Mouse (Mus musculus) liver, postnatal 0 days (tissue): ENCODE data around the gene Snapc3. TPM values are rescaled to one million over a fixed set of nuclear protein-coding genes. Genes with fewer than 3 reads are reported as not detected.

Experiments used
- ATAC-seq: fragments of 200-750 bp; cut with Nextera tagmentation; 2 replicates; pipeline ENCODE4 v1.8.0; 2017; ENCODE audit warnings: mild to moderate bottlenecking, moderate library complexity
- DNase-seq: peaks from one replicate; pipeline ENCODE4 v3.0.0-alpha.2; 2016
- H3K27ac ChIP-seq: fragments of 300-500 bp; sonication (generic); 2 replicates; pipeline ENCODE4 v1.5.1; 2014; ENCODE audit warnings: antibody characterized with exemption, moderate library complexity, mild to moderate bottlenecking, low read depth
- H3K27me3 ChIP-seq: fragments of 300-500 bp; sonication (generic); 2 replicates; pipeline ENCODE4 v1.6.1; 2014; ENCODE audit warnings: low read length, control low read depth, mixed read lengths; ENCODE audit not compliant: insufficient read depth
- H3K36me3 ChIP-seq: fragments of 300-500 bp; sonication (generic); replicated peaks from 2 replicates; pipeline ENCODE4 v1.6.1; 2014; ENCODE audit warnings: mild to moderate bottlenecking, control low read depth, low read length, moderate library complexity, mixed read lengths; ENCODE audit not compliant: insufficient read depth
- H3K4me1 ChIP-seq: fragments of 300-500 bp; sonication (generic); 2 replicates; pipeline ENCODE4 v1.6.1; 2014; ENCODE audit warnings: antibody characterized with exemption, mild to moderate bottlenecking, control low read depth; ENCODE audit not compliant: insufficient read depth
- H3K4me2 ChIP-seq: fragments of 300-500 bp; sonication (generic); 2 replicates; pipeline ENCODE4 v1.6.1; 2014; ENCODE audit warnings: low read depth, mild to moderate bottlenecking, low read length, moderate library complexity, mixed read lengths
- H3K4me3 ChIP-seq: fragments of 300-500 bp; sonication (generic); 2 replicates; pipeline ENCODE4 v1.5.1; 2014; ENCODE audit warnings: low read depth, low read length
- H3K9ac ChIP-seq: fragments of 300-500 bp; sonication (generic); replicated peaks from 2 replicates; pipeline ENCODE4 v1.6.1; 2014; ENCODE audit warnings: mild to moderate bottlenecking, moderate library complexity
- H3K9me3 ChIP-seq: fragments of 300-500 bp; sonication (generic); 2 replicates; pipeline ENCODE4 v1.6.1; 2016; ENCODE audit warnings: mild to moderate bottlenecking, control low read depth, low read length, mixed read lengths
- CTCF ChIP-seq: sonication (generic); IDR thresholded peaks from 2 replicates; pipeline ENCODE4 v1.5.1; 2016; ENCODE audit warnings: antibody characterized with exemption, low read depth
- EP300 ChIP-seq: IDR thresholded peaks from 2 replicates; pipeline ENCODE4 v1.6.1; 2016; ENCODE audit warnings: antibody characterized with exemption, low read depth, mild to moderate bottlenecking
- WGBS: fragments of 180-500 bp; shearing (Covaris S2); extraction: QIAGEN DNeasy Blood & Tissue Kit; methylation state at CpG from one replicate; pipeline ENCODE4 v1.1.7; 2014; ENCODE audit not compliant: insufficient replicate concordance; 5-methylcytosine and 5-hydroxymethylcytosine counted together
- polyA plus RNA-seq: library from polyadenylated mRNA; unstranded; fragments of >200 nt; fragmentation: Nextera tagmentation; extraction: Ambion mirVana; gene quantifications from 2 replicates; pipeline ENCODE4 v1.2.1, GENCODE M21; 2015

Snapc3 gene
- polyA plus RNA-seq, 1 experiment from 2014 or later: 7.2 TPM

DNA sequence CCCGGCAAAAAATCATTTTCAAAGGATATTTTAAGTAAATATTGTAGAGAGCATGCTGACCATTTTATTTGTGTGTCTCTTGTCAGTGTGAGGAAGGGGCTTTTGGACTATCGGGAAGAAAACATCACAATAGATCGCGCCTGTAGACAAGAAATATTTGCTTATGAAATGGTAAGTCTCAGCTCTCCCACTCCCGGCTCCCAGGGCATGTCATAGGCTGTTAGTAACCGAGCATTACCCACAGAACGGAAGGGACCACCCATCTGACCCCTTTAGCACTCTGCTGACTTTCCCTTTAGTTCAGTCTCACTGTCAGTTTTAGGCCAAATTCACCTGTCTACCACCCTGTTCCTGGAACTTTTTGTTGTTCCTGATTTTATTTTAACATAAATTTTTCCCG lies 10.2 kb downstream of the Snapc3 start:
- Histone ChIP-seq H3K4me1 (no peaks in the 10 kb centered on the region), H3K27ac (no peak overlapping the region), H3K9ac (no peak overlapping the region), H3K4me3 (no peak overlapping the region), H3K4me2 (no peak overlapping the region), H3K36me3 (peaks cover 36% of the 10 kb centered on the region), H3K9me3 (no peaks in the 10 kb centered on the region), H3K27me3 (no peaks in the 10 kb centered on the region)
- no peak for ATAC-seq
- TF ChIP-seq EP300 (no peak), CTCF (no peak)
- WGBS: 94% methylated on average over 8 of the region's 8 CpGs
- DNase-seq: no peak

DNA sequence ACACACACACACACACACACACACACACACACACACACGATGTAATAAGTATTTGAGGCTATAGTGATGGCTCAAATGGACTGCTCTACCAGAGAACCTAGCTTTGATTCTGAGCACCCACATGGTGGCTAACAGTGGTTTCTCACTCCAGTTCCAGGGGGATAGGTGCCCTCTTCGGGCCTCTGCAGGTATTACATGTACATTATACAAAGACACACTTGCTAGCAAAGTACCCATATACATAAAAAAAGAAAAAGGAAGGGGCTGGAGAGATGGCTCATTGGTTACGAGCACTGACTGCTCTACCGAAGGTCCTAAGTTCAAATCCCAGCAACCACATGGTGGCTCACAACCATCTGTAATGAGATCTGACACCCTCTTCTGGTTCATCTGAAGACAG lies 11.3 kb downstream of the Snapc3 start:
- Histone ChIP-seq H3K4me3 (no peak overlapping the region), H3K4me2 (no peak overlapping the region), H3K27ac (no peak overlapping the region), H3K27me3 (no peaks in the 10 kb centered on the region), H3K4me1 (no peaks in the 10 kb centered on the region), H3K9ac (no peak overlapping the region), H3K36me3 (peaks cover 33% of the 10 kb centered on the region), H3K9me3 (no peaks in the 10 kb centered on the region)
- WGBS: 89% methylated on average over 4 of the region's 4 CpGs
- DNase-seq: no peak
- TF ChIP-seq EP300 (no peak), CTCF (peak; percentile 47)
- no peak for ATAC-seq

DNA sequence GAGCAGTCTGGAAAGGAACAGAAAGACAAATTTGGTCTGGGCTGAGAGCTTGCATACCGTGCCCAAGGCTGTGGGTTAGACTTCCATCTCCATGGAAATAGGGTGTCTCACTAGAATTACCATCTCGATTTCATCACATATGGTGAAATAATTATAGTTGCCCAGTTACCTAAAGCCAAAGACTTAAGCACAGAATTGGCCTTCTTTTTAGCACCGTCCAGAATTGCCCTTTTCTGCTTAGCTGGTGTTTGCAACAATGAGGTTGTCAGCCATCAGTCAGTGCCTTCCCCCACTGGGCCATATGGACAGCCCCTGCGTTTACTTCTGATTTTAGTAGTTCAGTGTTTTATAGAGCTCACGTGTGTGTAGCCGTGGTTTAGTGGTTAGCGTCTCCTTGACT lies 14.4 kb downstream of the Snapc3 start:
- 85% methylated on average over 7 of the region's 7 CpGs for WGBS
- ATAC-seq (no peak), DNase-seq (no peak)

DNA sequence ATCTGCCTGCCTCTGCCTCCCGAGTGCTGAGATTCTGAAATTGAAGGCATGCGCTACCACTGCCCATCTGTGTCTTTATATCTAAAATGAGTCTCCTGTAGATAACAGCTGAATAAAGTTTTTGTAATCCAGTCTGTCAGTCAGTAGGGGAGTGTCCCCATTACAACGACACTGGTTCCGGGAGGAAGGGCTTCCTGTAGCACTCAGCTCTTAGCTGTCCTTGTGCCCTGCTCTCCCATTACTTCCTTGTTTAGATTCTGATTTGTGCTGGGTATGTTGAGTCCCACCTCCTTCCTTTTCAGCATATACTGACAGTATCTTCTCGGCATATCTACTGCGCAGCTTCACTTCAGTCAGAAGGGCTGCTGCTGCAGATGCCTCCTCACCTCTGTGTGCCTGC lies 15.4 kb downstream of the Snapc3 start:
- no peak for DNase-seq
- no peak overlapping the region for H3K9ac ChIP-seq
- H3K4me2 ChIP-seq: no peak overlapping the region
- no peak for ATAC-seq
- H3K27ac ChIP-seq: no peak overlapping the region
- no peaks in the 10 kb centered on the region for H3K9me3 ChIP-seq
- TF ChIP-seq CTCF (no peak), EP300 (no peak)
- H3K4me3 ChIP-seq: no peak overlapping the region
- WGBS: 84% methylated on average over 6 of the region's 6 CpGs
- H3K36me3 ChIP-seq: peaks cover 48% of the 10 kb centered on the region
- H3K27me3 ChIP-seq: no peaks in the 10 kb centered on the region
- no peaks in the 10 kb centered on the region for H3K4me1 ChIP-seq

More for the DNA sequence above, 14.4 kb downstream of the Snapc3 start:
- Histone ChIP-seq H3K4me2 (no peak overlapping the region), H3K4me1 (no peaks in the 10 kb centered on the region), H3K9me3 (no peaks in the 10 kb centered on the region), H3K4me3 (no peak overlapping the region), H3K36me3 (peaks cover 44% of the 10 kb centered on the region), H3K27ac (no peak overlapping the region), H3K27me3 (no peaks in the 10 kb centered on the region), H3K9ac (no peak overlapping the region)
- TF ChIP-seq CTCF (no peak), EP300 (no peak)

DNA sequence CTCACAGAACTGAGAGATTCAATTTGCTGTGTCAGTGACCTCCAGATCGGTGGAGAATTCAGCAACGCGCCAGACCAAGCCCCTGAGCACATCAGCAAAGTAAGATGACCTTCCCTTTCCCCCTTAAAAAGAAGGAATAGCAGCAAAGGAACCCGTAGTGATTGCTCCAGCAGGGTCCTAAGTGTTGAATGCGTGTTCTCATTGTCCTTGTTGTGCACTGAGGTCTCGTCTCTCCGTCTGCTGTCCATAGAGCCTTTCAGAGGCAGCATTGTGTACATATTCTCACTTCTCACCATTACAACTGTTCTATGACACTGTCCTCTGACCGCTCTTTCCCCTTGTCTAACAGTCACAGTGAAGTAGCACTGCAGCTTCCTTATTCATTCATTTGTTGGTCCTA lies 18.9 kb downstream of the Snapc3 start:
- Histone ChIP-seq H3K9ac (no peak overlapping the region), H3K36me3 (peaks cover 44% of the 10 kb centered on the region), H3K4me2 (no peak overlapping the region), H3K27me3 (no peaks in the 10 kb centered on the region), H3K4me3 (no peak overlapping the region), H3K4me1 (no peaks in the 10 kb centered on the region), H3K9me3 (no peaks in the 10 kb centered on the region), H3K27ac (no peak overlapping the region)
- DNase-seq (no peak), ATAC-seq (no peak)
- TF ChIP-seq CTCF (no peak), EP300 (no peak)
- 87% methylated on average over 8 of the region's 8 CpGs for WGBS

DNA sequence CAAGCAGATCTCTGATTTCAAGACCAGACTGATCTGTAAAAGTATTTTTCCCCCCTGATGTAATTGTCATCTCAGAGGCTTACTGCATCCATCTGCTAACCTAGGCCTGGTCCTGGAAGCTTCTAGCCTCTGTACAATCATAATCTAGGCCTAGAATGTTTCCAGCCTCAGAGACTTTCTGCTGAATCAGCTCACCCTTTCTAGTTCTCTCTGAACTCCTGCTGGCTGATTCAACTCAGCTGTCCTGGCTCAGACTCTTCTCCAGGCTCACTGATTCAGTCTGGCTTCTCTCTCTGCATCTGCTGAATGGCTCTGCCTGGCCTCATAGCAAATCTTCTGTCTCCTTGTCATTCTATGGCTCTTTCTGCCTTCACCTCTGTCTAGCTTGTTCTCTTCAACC lies 20.6 kb downstream of the Snapc3 start:
- DNase-seq (no peak), ATAC-seq (no peak)
- H3K36me3 ChIP-seq: peaks cover 48% of the 10 kb centered on the region
- no peak for TF ChIP-seq EP300
- no peak for TF ChIP-seq CTCF
- H3K4me2 ChIP-seq: no peak overlapping the region
- H3K9ac ChIP-seq: no peak overlapping the region
- no peaks in the 10 kb centered on the region for H3K27me3 ChIP-seq
- no peaks in the 10 kb centered on the region for H3K9me3 ChIP-seq
- H3K4me1 ChIP-seq: no peaks in the 10 kb centered on the region
- no peak overlapping the region for H3K27ac ChIP-seq
- H3K4me3 ChIP-seq: no peak overlapping the region

DNA sequence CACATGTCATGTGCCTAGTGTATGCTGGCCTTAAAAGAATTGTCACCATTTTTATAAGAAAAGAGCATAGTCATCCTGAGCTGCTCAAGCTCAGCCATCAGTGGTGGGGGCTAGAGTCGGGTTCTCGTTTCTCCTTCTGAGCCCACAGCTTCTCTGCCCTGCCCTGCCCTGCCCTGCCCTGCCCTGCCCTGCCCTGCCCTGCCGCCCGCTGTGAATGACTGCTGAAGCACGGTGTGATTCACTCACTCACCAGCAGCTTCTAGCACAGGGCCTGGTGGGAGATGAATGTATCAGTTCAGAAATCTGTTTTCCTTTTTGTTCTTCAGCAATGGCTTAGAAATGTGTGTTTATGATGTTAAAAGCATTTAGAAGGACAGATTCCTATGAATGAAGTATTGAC lies 21.5 kb downstream of the Snapc3 start:
- H3K4me3 ChIP-seq: no peak overlapping the region
- no peak overlapping the region for H3K9ac ChIP-seq
- 58% methylated on average over 5 of the region's 5 CpGs for WGBS
- H3K4me1 ChIP-seq: no peaks in the 10 kb centered on the region
- no peak for TF ChIP-seq CTCF
- TF ChIP-seq EP300: no peak
- H3K27me3 ChIP-seq: no peaks in the 10 kb centered on the region
- H3K4me2 ChIP-seq: no peak overlapping the region
- H3K36me3 ChIP-seq: peaks cover 47% of the 10 kb centered on the region
- ATAC-seq (no peak), DNase-seq (no peak)
- H3K27ac ChIP-seq: no peak overlapping the region
- H3K9me3 ChIP-seq: no peaks in the 10 kb centered on the region
